Mouse (Mus musculus) megakaryocyte progenitor cell, adult 5-6 weeks (primary cell): ENCODE measurements around the gene Defb25. TPM values are rescaled to one million over a fixed set of nuclear protein-coding genes. Genes with fewer than 3 reads are reported as not detected.

Experiments
- ATAC-seq: replicated peaks from 2 replicates; pipeline ENCODE4 v1.8.0; 2016; ENCODE audit warnings: mild to moderate bottlenecking, moderate TSS enrichment, inconsistent platforms; ENCODE audit not compliant: poor library complexity
- total RNA-seq, 2 experiments: library from RNA; stranded (forward) in 1 of 2; stranded (reverse) in 1 of 2; fragments of 157-497, 149-512 nt in 1 of 2; fragments of 200-1000 nt in 1 of 2; gene quantifications; 2 replicates each; pipeline versions ENCODE4 v1.2.3 to v1.2.4; 2015 to 2017

Defb25 gene
- total RNA-seq, 2 experiments from 2014 or later: not detected

DNA sequence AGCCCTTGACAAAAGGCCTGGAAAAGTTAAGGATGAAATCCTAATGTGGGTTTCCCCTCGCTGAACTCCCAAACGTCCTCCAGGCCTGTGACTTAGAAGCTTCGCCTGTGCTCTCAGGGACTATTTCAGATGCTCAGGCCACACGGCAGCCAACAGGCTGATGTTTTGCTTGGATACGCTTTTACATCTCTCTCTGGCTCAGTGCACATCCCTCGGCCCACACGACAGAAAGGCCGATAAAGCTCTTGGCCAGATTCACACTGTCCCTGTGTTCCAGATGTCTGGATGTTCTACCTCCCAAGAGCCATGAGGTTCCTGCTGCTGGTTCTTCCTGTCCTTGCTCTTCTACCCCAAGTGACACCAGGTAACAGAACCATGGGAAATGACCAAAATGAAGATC, 49.4 kb downstream of the Defb25 start:
- ATAC-seq: no peak

Other genes starting within 250 kb of the Defb25 start
- gene Nrsn2, start 246.4 kb downstream of the Defb25 start, total RNA-seq (2015): not detected in 2 replicates
- not detected in 2 replicates for gene Nrsn2, start 246.4 kb downstream of the Defb25 start, total RNA-seq (2017)
- gene Sox12, start 225.0 kb downstream of the Defb25 start, total RNA-seq (2015): 6.8 and 9.0 TPM in 2 replicates
- gene Sox12, start 225.0 kb downstream of the Defb25 start, total RNA-seq (2017): 1.9 and 2.2 TPM in 2 replicates
- 5.3 and 5.7 TPM in 2 replicates for gene Zcchc3, start 208.0 kb downstream of the Defb25 start, total RNA-seq (2015)
- 2.8 and 4.1 TPM in 2 replicates for gene Zcchc3, start 208.0 kb downstream of the Defb25 start, total RNA-seq (2017)
- gene 6820408C15Rik, start 207.5 kb downstream of the Defb25 start, total RNA-seq (2015): not detected in 2 replicates
- gene 6820408C15Rik, start 207.5 kb downstream of the Defb25 start, total RNA-seq (2017): 0.29 TPM in 1 of 2 replicates, not detected in the other
- gene Defb23, start 158.4 kb downstream of the Defb25 start, total RNA-seq (2015): not detected in 2 replicates
- not detected in 2 replicates for gene Defb23, start 158.4 kb downstream of the Defb25 start, total RNA-seq (2017)
- gene Defb20, start 146.0 kb downstream of the Defb25 start, total RNA-seq (2015): not detected in 2 replicates
- gene Defb20, start 146.0 kb downstream of the Defb25 start, total RNA-seq (2017): not detected in 2 replicates
- gene Defb22, start 132.9 kb downstream of the Defb25 start, total RNA-seq (2015): not detected in 2 replicates
- not detected in 2 replicates for gene Defb22, start 132.9 kb downstream of the Defb25 start, total RNA-seq (2017)
- not detected in 2 replicates for gene Defb26, start 111.4 kb downstream of the Defb25 start, total RNA-seq (2015)
- gene Defb26, start 111.4 kb downstream of the Defb25 start, total RNA-seq (2017): not detected in 2 replicates
- gene Defb28, start 104.8 kb downstream of the Defb25 start, total RNA-seq (2015): not detected in 2 replicates
- gene Defb28, start 104.8 kb downstream of the Defb25 start, total RNA-seq (2017): not detected in 2 replicates
- gene Defb29, start 83.0 kb downstream of the Defb25 start, total RNA-seq (2015): not detected in 2 replicates
- gene Defb29, start 83.0 kb downstream of the Defb25 start, total RNA-seq (2017): not detected in 2 replicates
- not detected in 2 replicates for gene Gm17416, start 53.7 kb downstream of the Defb25 start, total RNA-seq (2015)
- not detected in 2 replicates for gene Gm17416, start 53.7 kb downstream of the Defb25 start, total RNA-seq (2017)
- gene Defb21, start 50.3 kb downstream of the Defb25 start, total RNA-seq (2015): not detected in 2 replicates
- gene Defb21, start 50.3 kb downstream of the Defb25 start, total RNA-seq (2017): not detected in 2 replicates
- not detected in 2 replicates for gene Defb19, start 42.7 kb downstream of the Defb25 start, total RNA-seq (2015)
- gene Defb19, start 42.7 kb downstream of the Defb25 start, total RNA-seq (2017): not detected in 2 replicates
- not detected in 2 replicates for gene Defb45, start 23.7 kb downstream of the Defb25 start, total RNA-seq (2015)
- gene Defb45, start 23.7 kb downstream of the Defb25 start, total RNA-seq (2017): not detected in 2 replicates
- not detected in 2 replicates for gene Defb36, start 18.7 kb downstream of the Defb25 start, total RNA-seq (2015)
- gene Defb36, start 18.7 kb downstream of the Defb25 start, total RNA-seq (2017): not detected in 2 replicates
- gene Rem1, start 3.9 kb upstream of the Defb25 start, total RNA-seq (2015): 1.2 TPM in 1 of 2 replicates, not detected in the other
- gene Rem1, start 3.9 kb upstream of the Defb25 start, total RNA-seq (2017): 0.10 and 0.87 TPM in 2 replicates
- 169 and 177 TPM in 2 replicates for gene H13, start 46.4 kb upstream of the Defb25 start, total RNA-seq (2015)
- gene H13, start 46.4 kb upstream of the Defb25 start, total RNA-seq (2017): 126 and 128 TPM in 2 replicates
- 8.7 and 12.3 TPM in 2 replicates for gene Mcts2, start 64.0 kb upstream of the Defb25 start, total RNA-seq (2015)
- gene Mcts2, start 64.0 kb upstream of the Defb25 start, total RNA-seq (2017): 6.1 and 11.0 TPM in 2 replicates
- 8.3 and 11.7 TPM in 2 replicates for gene Id1, start 113.2 kb upstream of the Defb25 start, total RNA-seq (2015)
- gene Id1, start 113.2 kb upstream of the Defb25 start, total RNA-seq (2017): 3.6 and 7.1 TPM in 2 replicates
- gene Cox4i2, start 131.1 kb upstream of the Defb25 start, total RNA-seq (2015): 1.4 and 1.5 TPM in 2 replicates
- 1.8 TPM in 1 of 2 replicates, not detected in the other for gene Cox4i2, start 131.1 kb upstream of the Defb25 start, total RNA-seq (2017)
- gene Bcl2l1, start 208.7 kb upstream of the Defb25 start, total RNA-seq (2015): 8.1 and 10.2 TPM in 2 replicates
- gene Bcl2l1, start 208.7 kb upstream of the Defb25 start, total RNA-seq (2017): 13.5 and 18.4 TPM in 2 replicates
- 104 and 111 TPM in 2 replicates for gene Tpx2, start 224.9 kb upstream of the Defb25 start, total RNA-seq (2015)
- gene Tpx2, start 224.9 kb upstream of the Defb25 start, total RNA-seq (2017): 112 and 114 TPM in 2 replicates